Mouse (Mus musculus): ENCODE measurements around the gene Tsacc.

The Tsacc gene

DNA sequence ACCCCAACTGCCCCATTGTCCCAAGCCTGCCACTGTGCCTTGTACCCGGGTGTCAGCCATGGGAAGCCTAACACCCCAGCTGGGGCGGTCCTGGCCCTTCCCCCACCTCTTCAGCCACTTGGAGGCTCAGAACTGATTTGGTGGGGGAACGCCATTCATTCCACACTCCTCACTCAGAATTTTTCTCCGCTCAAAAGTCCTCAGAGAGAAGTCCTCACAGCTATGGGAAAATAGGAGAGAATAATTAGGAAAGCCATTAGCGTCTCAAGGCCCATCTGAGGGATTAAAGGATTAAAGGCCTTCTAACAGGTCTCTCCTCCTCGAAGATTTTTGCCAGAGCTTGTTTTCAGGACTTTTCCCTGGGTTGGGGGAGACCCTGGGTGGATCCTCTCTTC, 59.6 kb downstream of the Tsacc start:
- no peak for DNase-seq

- no peak for DNase-seq
Observed at GRCm38 (mm10) chr3:88235616-88236015, 61.2 kb downstream of the Tsacc start.

DNA sequence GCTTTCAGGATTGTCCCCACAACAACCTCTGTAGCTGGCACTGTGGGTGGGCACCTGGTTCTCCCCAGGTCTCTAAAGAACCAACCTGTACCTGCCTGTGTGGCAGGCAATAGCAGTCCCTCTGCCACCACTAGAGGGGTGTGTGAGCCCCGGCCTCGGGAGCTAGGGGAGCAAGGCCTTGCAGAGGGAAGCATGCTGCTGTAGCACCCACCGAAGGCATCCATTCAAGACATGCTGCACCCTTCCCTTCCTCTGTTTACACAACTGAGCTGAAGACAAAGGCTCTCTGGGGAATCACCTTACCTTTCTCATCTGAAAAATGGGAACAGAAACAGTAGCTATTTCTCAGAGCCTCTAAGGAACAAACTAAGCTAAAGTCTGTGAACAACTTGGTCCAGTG, 61.6 kb downstream of the Tsacc start:
- DNase-seq: peak; percentile 37

GRCm38 (mm10) chr3:88234041-88234440, 62.8 kb downstream of the Tsacc start:
- no peak for DNase-seq

DNA sequence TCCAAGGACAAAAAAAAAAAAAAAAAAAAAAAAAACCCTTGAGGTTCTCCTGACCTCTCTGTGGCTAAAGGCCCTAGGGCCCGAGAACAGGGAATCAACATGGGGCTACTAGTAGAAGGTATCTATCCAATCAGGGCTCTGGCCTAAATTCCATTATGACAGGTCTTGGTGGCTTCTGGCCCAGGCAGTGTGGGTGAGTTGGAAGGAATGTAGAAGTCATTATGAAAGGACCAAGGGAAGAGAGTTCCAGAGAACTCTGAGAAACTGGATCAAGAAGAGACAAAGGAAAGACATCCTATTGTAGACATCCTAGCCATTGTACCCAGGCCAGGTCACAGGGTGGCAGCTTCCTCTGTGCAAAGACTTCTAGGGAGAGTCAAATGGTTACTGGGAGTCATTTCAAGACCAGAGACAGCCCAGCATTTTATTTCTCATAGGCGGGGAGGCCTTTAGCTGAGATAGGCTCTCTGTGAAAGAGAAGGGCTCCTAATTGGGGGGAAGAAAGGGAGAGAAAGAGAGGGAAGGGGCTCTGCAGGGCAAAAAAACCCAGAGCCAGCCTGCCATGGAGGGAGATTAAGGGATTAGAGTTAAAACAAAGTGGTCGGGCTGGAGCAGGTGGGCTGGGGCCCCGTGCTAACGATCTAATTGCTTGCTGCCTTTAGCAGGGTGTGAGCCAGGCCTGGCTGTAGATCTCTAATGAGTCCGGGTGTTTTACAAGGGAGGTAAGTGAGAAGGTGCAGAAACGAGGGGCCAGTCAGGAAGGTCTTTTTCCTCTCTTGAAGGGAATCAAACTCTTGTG, 63.7 kb downstream of the Tsacc start:
- peak; percentile 30 for DNase-seq
